Mouse (Mus musculus) left cerebral cortex, adult 2 months (tissue): ENCODE data around the gene Gpsm3. TPM values are rescaled to one million over a fixed set of nuclear protein-coding genes. Genes with fewer than 3 reads are reported as not detected.

Source experiments
- DNase-seq, 2 experiments: peaks; one replicate each; pipeline ENCODE4 v3.0.0; 2021 to 2022; ENCODE audit warnings: low spot score in 2 of 2, mixed read lengths in 1 of 2; ENCODE audit errors: extremely low spot score in 1 of 2
- H3K27ac ChIP-seq: fragments of 200-600 bp; 2 replicates; pipeline ENCODE4 v1.8.1; 2022
- H3K4me3 ChIP-seq: fragments of 200-600 bp; 2 replicates; pipeline ENCODE4 v1.8.1; 2022
- CTCF ChIP-seq: fragments of 200-600 bp; IDR thresholded peaks from 2 replicates; pipeline ENCODE4 v1.8.1; 2022; ENCODE audit warnings: antibody characterized with exemption, mild to moderate bottlenecking, moderate library complexity
- intact Hi-C: fragments of 180-260 bp; cut with DNase I; formaldehyde crosslinking; loops from one replicate; pipeline ENCODE4 v1.15.1; 2025
- total RNA-seq, 2 experiments: library from RNA; stranded (reverse); gene quantifications; 2 replicates each; pipeline ENCODE4 v1.2.3; 2021

The Gpsm3 gene
- total RNA-seq, 2 experiments from 2014 or later = 1.8 to 3.3 TPM

DNA sequence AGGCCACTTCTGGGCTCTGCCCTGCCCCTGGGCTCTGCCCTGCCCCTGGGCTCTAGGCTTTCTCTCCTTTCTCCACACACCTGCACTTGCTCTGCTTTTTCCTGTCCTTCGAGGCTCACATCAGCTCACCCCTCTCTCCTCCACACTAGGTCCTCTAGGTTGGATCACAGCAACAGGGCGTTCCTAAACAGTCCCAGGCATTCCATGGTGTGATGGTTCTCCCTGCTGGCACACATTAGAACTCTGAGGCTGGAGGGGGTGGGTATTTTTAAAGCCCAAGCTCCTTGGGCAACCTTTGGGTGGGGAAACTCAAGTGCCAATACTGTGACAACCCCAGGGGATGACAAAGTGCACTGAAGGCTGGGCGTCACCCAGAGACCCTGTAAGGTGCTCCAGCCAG, 47.9 kb downstream of the Gpsm3 start:
- no peak overlapping the region for H3K27ac ChIP-seq
- no peak for DNase-seq
- TF ChIP-seq CTCF = no peak

DNA sequence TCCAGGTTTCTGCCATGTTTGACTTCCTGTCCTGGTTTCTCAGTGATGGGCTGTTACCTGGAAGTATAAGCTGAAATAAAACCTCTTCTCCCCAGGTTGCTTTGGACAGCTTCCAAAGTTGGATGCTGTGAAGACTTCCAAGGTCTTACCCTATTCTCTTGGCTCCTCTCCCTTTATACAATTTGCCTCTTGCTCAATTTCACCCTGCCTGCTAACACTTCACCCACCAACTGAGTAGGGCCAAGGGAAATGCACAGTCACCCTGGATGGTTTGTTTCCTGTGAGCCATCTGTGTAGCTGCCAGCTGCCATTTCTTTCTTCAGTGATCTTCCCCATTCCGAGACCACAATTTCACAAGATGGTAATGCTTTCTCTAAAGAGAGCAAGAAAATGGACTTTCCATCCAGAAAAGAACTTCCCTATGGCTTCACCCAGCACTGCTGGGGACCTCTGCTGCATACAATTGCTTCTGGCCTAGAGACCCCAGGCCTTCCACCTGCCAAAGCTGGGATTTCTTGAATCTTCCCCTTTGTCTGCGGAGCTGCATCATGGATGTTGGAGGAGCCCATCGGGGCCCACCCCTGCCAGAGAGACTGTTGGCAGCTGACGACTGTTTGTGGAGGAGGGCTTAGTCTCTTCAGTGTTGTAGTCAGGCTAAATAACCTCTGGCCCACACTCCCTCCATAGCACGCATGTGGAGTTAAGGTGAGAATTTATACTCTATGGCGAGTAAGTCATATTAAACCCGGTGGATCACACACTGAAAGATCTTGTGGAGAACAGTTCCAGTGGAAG, 50.1 kb downstream of the Gpsm3 start:
- Histone ChIP-seq H3K27ac (peak overlapping the region; percentile 38; the same call in 1 of the 2 replicates), H3K4me3 (no peak overlapping the region)
- DNase-seq = no peak
- no peak for TF ChIP-seq CTCF
- intact Hi-C loops = no loop called here

More for the DNA sequence above, 47.9 kb downstream of the Gpsm3 start:
- no peak overlapping the region for H3K4me3 ChIP-seq
- intact Hi-C loops = no loop called here

GRCm38 (mm10) chr17:34640778-34641601, 51.4 kb downstream of the Gpsm3 start:
- intact Hi-C loops = no loop called here
- no peak for DNase-seq
- peak overlapping the region; percentile 69 for H3K27ac ChIP-seq
- peak; percentile 3; the same call in 1 of the 2 replicates for TF ChIP-seq CTCF
- no peak overlapping the region for H3K4me3 ChIP-seq

Other genes with a start within 250 kb of the Gpsm3 start
- under 1 TPM; 0.65 to 0.68 TPM for gene Btnl2, start 235.0 kb upstream of the Gpsm3 start, total RNA-seq
- not detected for gene Btnl1, start 212.7 kb upstream of the Gpsm3 start, total RNA-seq
- 1 to 10 TPM; 2.5 to 4.4 TPM for gene BC051142, start 191.0 kb upstream of the Gpsm3 start, total RNA-seq
- gene Btnl4, start 112.5 kb upstream of the Gpsm3 start, total RNA-seq = not detected
- not detected for gene Btnl6, start 72.5 kb upstream of the Gpsm3 start, total RNA-seq
- gene Notch4, start 25.5 kb upstream of the Gpsm3 start, total RNA-seq = 10 to 100 TPM in 1 of 2 experiments, 1 to 10 TPM in 1; 9.1 to 18.3 TPM
- 10 to 100 TPM; 49.6 to 68.5 TPM for gene Pbx2, start 1.5 kb downstream of the Gpsm3 start, total RNA-seq
- gene Ager, start 8.1 kb downstream of the Gpsm3 start, total RNA-seq = 1 to 10 TPM in 1 of 2 experiments, under 1 TPM in 1; 0.47 to 1.2 TPM
- gene Rnf5, start 13.9 kb downstream of the Gpsm3 start, total RNA-seq = 10 to 100 TPM; 70.7 to 71.5 TPM
- gene Agpat1, start 14.5 kb downstream of the Gpsm3 start, total RNA-seq = 100 to 1,000 TPM; 156 to 166 TPM
- gene Egfl8, start 26.2 kb downstream of the Gpsm3 start, total RNA-seq = 1 to 10 TPM; 2.9 to 3.5 TPM
- gene Ppt2, start 38.7 kb downstream of the Gpsm3 start, total RNA-seq = 10 to 100 TPM; 47.3 to 48.6 TPM
- 100 to 1,000 TPM; 172 to 205 TPM for gene Prrt1, start 39.7 kb downstream of the Gpsm3 start, total RNA-seq
- gene Fkbpl, start 55.0 kb downstream of the Gpsm3 start, total RNA-seq = 10 to 100 TPM; 10.9 to 16.9 TPM
- gene Atf6b, start 57.3 kb downstream of the Gpsm3 start, total RNA-seq = 10 to 100 TPM; 64.3 to 66.4 TPM
- 1 to 10 TPM; 1.5 to 2.4 TPM for gene Tnxb, start 80.7 kb downstream of the Gpsm3 start, total RNA-seq
- gene C4b, start 154.1 kb downstream of the Gpsm3 start, total RNA-seq = 10 to 100 TPM; 10.8 to 11.2 TPM
- not detected for gene Cyp21a1, start 214.8 kb downstream of the Gpsm3 start, total RNA-seq
- gene Stk19, start 247.1 kb downstream of the Gpsm3 start, total RNA-seq = 10 to 100 TPM; 54.8 to 61.5 TPM
- 10 to 100 TPM; 33.6 to 41.4 TPM for gene Dxo, start 247.2 kb downstream of the Gpsm3 start, total RNA-seq